Mouse (Mus musculus): ENCODE measurements around the gene Sertad3. TPM values are rescaled to one million over a fixed set of nuclear protein-coding genes. Genes with fewer than 3 reads are reported as not detected.

Sertad3 gene
- polyA plus RNA-seq, 1 experiment from 2014 or later: 33.1 TPM

- no peak for ATAC-seq (ENCODE audit: insufficient number of reproducible peaks, insufficient read depth, low FRiP score, low TSS enrichment)
- WGBS: 24% methylated on average over 3 of the region's 3 CpGs
- H3K9me3 ChIP-seq: no peaks in the 10 kb centered on the region
- H3K27me3 ChIP-seq: no peaks in the 10 kb centered on the region
- no peak within 1 kb of the TSS for H3K4me3 ChIP-seq
- H3K9ac ChIP-seq: no peak within 1 kb of the TSS
- no peaks in the 10 kb centered on the region for H3K36me3 ChIP-seq
- H3K4me1 ChIP-seq: peaks cover 3% of the 10 kb centered on the region; the same call in 1 of the 2 replicates
- H3K4me2 ChIP-seq (replicated peaks): no peak within 1 kb of the TSS
- no peak within 1 kb of the TSS for H3K27ac ChIP-seq
Observed at GRCm38 (mm10) chr7:27499036-27499435, 25.5 kb downstream of the Sertad3 start, which contains the start of gene Prx. Prx (plus strand) TSS chr7:27499324.

GRCm38 (mm10) chr7:27501620-27502019 lies 28.1 kb downstream of the Sertad3 start:
- ATAC-seq (ENCODE audit: insufficient number of reproducible peaks, insufficient read depth, low FRiP score, low TSS enrichment): no peak
- no peaks in the 10 kb centered on the region for H3K27me3 ChIP-seq
- no peak overlapping the region for H3K9ac ChIP-seq
- H3K9me3 ChIP-seq: no peaks in the 10 kb centered on the region
- 72% methylated on average over 4 of the region's 4 CpGs for WGBS
- H3K27ac ChIP-seq: no peak overlapping the region
- no peak overlapping the region for H3K4me2 ChIP-seq (replicated peaks)
- peaks cover 5% of the 10 kb centered on the region for H3K4me1 ChIP-seq
- H3K4me3 ChIP-seq: no peak overlapping the region
- H3K36me3 ChIP-seq: no peaks in the 10 kb centered on the region

- no peaks in the 10 kb centered on the region for H3K36me3 ChIP-seq
- no peak for ATAC-seq (ENCODE audit: insufficient number of reproducible peaks, insufficient read depth, low FRiP score, low TSS enrichment)
- WGBS: 42% methylated on average over 9 of the region's 9 CpGs
- peaks cover 9% of the 10 kb centered on the region for H3K4me1 ChIP-seq
- no peaks in the 10 kb centered on the region for H3K27me3 ChIP-seq
- peak overlapping the region; percentile 51 for H3K4me3 ChIP-seq
- no peaks in the 10 kb centered on the region for H3K9me3 ChIP-seq
- H3K9ac ChIP-seq: no peak overlapping the region
- H3K4me2 ChIP-seq (replicated peaks): peak overlapping the region; percentile 50
- H3K27ac ChIP-seq: peak overlapping the region; percentile 98
Observed at GRCm38 (mm10) chr7:27506765-27507370, 33.3 kb downstream of the Sertad3 start.

GRCm38 (mm10) chr7:27507711-27508647 lies 34.4 kb downstream of the Sertad3 start:
- under 1% methylated on average over 54 of the region's 54 CpGs for WGBS
- H3K27ac ChIP-seq: peak overlapping the region; percentile 98
- peak; percentile 82 for ATAC-seq (ENCODE audit: insufficient number of reproducible peaks, insufficient read depth, low FRiP score, low TSS enrichment)

GRCm38 (mm10) chr7:27508648-27509005 lies 35.1 kb downstream of the Sertad3 start:
- 21% methylated on average over 6 of the region's 6 CpGs for WGBS
- H3K4me3 ChIP-seq: peak overlapping the region; percentile 51
- H3K27ac ChIP-seq: peak overlapping the region; percentile 98

More at GRCm38 (mm10) chr7:27507711-27508647, 34.4 kb downstream of the Sertad3 start:
- Histone ChIP-seq H3K4me3 (peak overlapping the region; percentile 51), H3K4me2 (replicated peaks) (peak overlapping the region; percentile 50), H3K9me3 (no peaks in the 10 kb centered on the region), H3K36me3 (no peaks in the 10 kb centered on the region), H3K9ac (peak overlapping the region; percentile 63), H3K4me1 (peaks cover 9% of the 10 kb centered on the region), H3K27me3 (no peaks in the 10 kb centered on the region)

GRCm38 (mm10) chr7:27510809-27511208 lies 37.2 kb downstream of the Sertad3 start:
- no peak for ATAC-seq (ENCODE audit: insufficient number of reproducible peaks, insufficient read depth, low FRiP score, low TSS enrichment)
- Histone ChIP-seq H3K4me3 (no peak overlapping the region), H3K27ac (no peak overlapping the region), H3K9ac (no peak overlapping the region), H3K9me3 (no peaks in the 10 kb centered on the region), H3K4me2 (replicated peaks) (no peak overlapping the region), H3K27me3 (no peaks in the 10 kb centered on the region), H3K4me1 (peaks cover 9% of the 10 kb centered on the region), H3K36me3 (no peaks in the 10 kb centered on the region)
- WGBS: 72% methylated on average over 2 of the region's 2 CpGs

More at GRCm38 (mm10) chr7:27508648-27509005, 35.1 kb downstream of the Sertad3 start:
- Histone ChIP-seq H3K27me3 (no peaks in the 10 kb centered on the region), H3K9me3 (no peaks in the 10 kb centered on the region), H3K4me1 (peaks cover 9% of the 10 kb centered on the region), H3K4me2 (replicated peaks) (peak overlapping the region; percentile 50), H3K9ac (no peak overlapping the region; the same call in 1 of the 2 replicates), H3K36me3 (no peaks in the 10 kb centered on the region)
- peak; percentile 9; the same call in 1 of the 2 replicates for ATAC-seq (ENCODE audit: insufficient number of reproducible peaks, insufficient read depth, low FRiP score, low TSS enrichment)

GRCm38 (mm10) chr7:27514961-27515360 lies 41.4 kb downstream of the Sertad3 start:
- Histone ChIP-seq H3K27ac (no peak overlapping the region), H3K36me3 (peaks cover 19% of the 10 kb centered on the region; the same call in 1 of the 2 replicates), H3K4me1 (no peaks in the 10 kb centered on the region), H3K4me3 (no peak overlapping the region), H3K9me3 (no peaks in the 10 kb centered on the region), H3K4me2 (replicated peaks) (no peak overlapping the region), H3K27me3 (no peaks in the 10 kb centered on the region), H3K9ac (no peak overlapping the region)
- 70% methylated on average over 9 of the region's 9 CpGs for WGBS
- ATAC-seq (ENCODE audit: insufficient number of reproducible peaks, insufficient read depth, low FRiP score, low TSS enrichment): no peak

- Histone ChIP-seq H3K4me1 (no peaks in the 10 kb centered on the region), H3K4me3 (no peak overlapping the region), H3K4me2 (replicated peaks) (no peak overlapping the region), H3K9ac (no peak overlapping the region), H3K27me3 (no peaks in the 10 kb centered on the region), H3K36me3 (peaks cover 21% of the 10 kb centered on the region; the same call in 1 of the 2 replicates), H3K27ac (no peak overlapping the region), H3K9me3 (no peaks in the 10 kb centered on the region)
- 79% methylated on average over 9 of the region's 9 CpGs for WGBS
- no peak for ATAC-seq (ENCODE audit: insufficient number of reproducible peaks, insufficient read depth, low FRiP score, low TSS enrichment)
Observed at GRCm38 (mm10) chr7:27518314-27518713, 44.7 kb downstream of the Sertad3 start.

GRCm38 (mm10) chr7:27520104-27520503 lies 46.5 kb downstream of the Sertad3 start:
- no peaks in the 10 kb centered on the region for H3K9me3 ChIP-seq
- peaks cover 21% of the 10 kb centered on the region; the same call in 1 of the 2 replicates for H3K36me3 ChIP-seq
- H3K27ac ChIP-seq: no peak overlapping the region
- no peaks in the 10 kb centered on the region for H3K4me1 ChIP-seq
- H3K9ac ChIP-seq: no peak overlapping the region
- ATAC-seq (ENCODE audit: insufficient number of reproducible peaks, insufficient read depth, low FRiP score, low TSS enrichment): no peak
- H3K4me2 ChIP-seq (replicated peaks): no peak overlapping the region
- H3K27me3 ChIP-seq: no peaks in the 10 kb centered on the region
- H3K4me3 ChIP-seq: no peak overlapping the region

GRCm38 (mm10) chr7:27520599-27520998 lies 47.0 kb downstream of the Sertad3 start:
- 76% methylated on average over 1 of the region's 1 CpGs for WGBS
- Histone ChIP-seq H3K9me3 (no peaks in the 10 kb centered on the region), H3K27ac (no peak overlapping the region)

GRCm38 (mm10) chr7:27522967-27523366 lies 49.4 kb downstream of the Sertad3 start, which contains the start of gene Hipk4:
Hipk4 (plus strand) TSS chr7:27523267.
- Histone ChIP-seq H3K9me3 (no peaks in the 10 kb centered on the region), H3K4me2 (replicated peaks) (no peak within 1 kb of the TSS)

More at GRCm38 (mm10) chr7:27520599-27520998, 47.0 kb downstream of the Sertad3 start:
- Histone ChIP-seq H3K4me3 (no peak overlapping the region), H3K36me3 (peaks cover 21% of the 10 kb centered on the region; the same call in 1 of the 2 replicates), H3K4me2 (replicated peaks) (no peak overlapping the region), H3K4me1 (no peaks in the 10 kb centered on the region), H3K27me3 (no peaks in the 10 kb centered on the region), H3K9ac (no peak overlapping the region)
- no peak for ATAC-seq (ENCODE audit: insufficient number of reproducible peaks, insufficient read depth, low FRiP score, low TSS enrichment)

More at GRCm38 (mm10) chr7:27522967-27523366, 49.4 kb downstream of the Sertad3 start, which contains the start of gene Hipk4:
- no peaks in the 10 kb centered on the region for H3K27me3 ChIP-seq
- no peak within 1 kb of the TSS for H3K4me3 ChIP-seq
- ATAC-seq (ENCODE audit: insufficient number of reproducible peaks, insufficient read depth, low FRiP score, low TSS enrichment): no peak
- 0 out of 2 replicates have a peak, but pooled peaks cover 19% of the 10 kb centered on the region for H3K36me3 ChIP-seq
- H3K9ac ChIP-seq: no peak within 1 kb of the TSS
- H3K4me1 ChIP-seq: no peaks in the 10 kb centered on the region
- H3K27ac ChIP-seq: no peak within 1 kb of the TSS
- 69% methylated on average over 5 of the region's 5 CpGs for WGBS

All from embryonic facial prominence, embryonic 12.5 days (tissue).